Mouse (Mus musculus) gastrocnemius, postnatal 36 days (tissue): ENCODE measurements at regions not wholly inside any gene's neighbourhood (a gene's known extent, or its start where the extent isn't known, plus 50 kb on each side); places are given as distances from the start of the nearest gene placed in this dataset.

Source experiments
- DNase-seq, 2 experiments: peaks; one replicate each; pipeline ENCODE4 v3.0.0; 2022
- intact Hi-C: fragments of 180-260 bp; cut with DNase I; formaldehyde crosslinking; loops from one replicate; pipeline ENCODE4 v1.15.1; 2025

- intact Hi-C loops: no loop called here
- no peak for DNase-seq
Measured at GRCm38 (mm10) chr5:43417259-43417658, 98.1 kb upstream of the C1qtnf7 start.

- intact Hi-C loops: no loop called here
- peak in 1 of 2 experiments; percentile 62 for DNase-seq
Measured at GRCm38 (mm10) chr5:43422815-43423687, 92.3 kb upstream of the C1qtnf7 start.

GRCm38 (mm10) chr5:43424551-43425257, 90.6 kb upstream of the C1qtnf7 start:
- no peak for DNase-seq
- intact Hi-C loops: loop anchor here (2.0 kb wide), 1 partner anchor 210 kb away; no protein-coding TSS in a partner anchor

GRCm38 (mm10) chr5:43433337-43433736, 82.0 kb upstream of the C1qtnf7 start:
- DNase-seq: no peak
- intact Hi-C loops: no loop called here

GRCm38 (mm10) chr5:43439191-43439590, 76.1 kb upstream of the C1qtnf7 start:
- DNase-seq: no peak
- intact Hi-C loops: no loop called here

GRCm38 (mm10) chr5:43441306-43441705, 74.0 kb upstream of the C1qtnf7 start:
- intact Hi-C loops: no loop called here
- DNase-seq: peak; percentile 18

GRCm38 (mm10) chr5:43444582-43445214, 70.6 kb upstream of the C1qtnf7 start:
- DNase-seq: no peak
- intact Hi-C loops: no loop called here

- no peak for DNase-seq
- intact Hi-C loops: no loop called here
Measured at GRCm38 (mm10) chr5:43445620-43446019, 69.7 kb upstream of the C1qtnf7 start.

- no peak for DNase-seq
- intact Hi-C loops: no loop called here
Measured at GRCm38 (mm10) chr5:43446295-43446694, 69.0 kb upstream of the C1qtnf7 start.

GRCm38 (mm10) chr5:43456018-43456417, 59.3 kb upstream of the C1qtnf7 start:
- DNase-seq: no peak
- intact Hi-C loops: no loop called here

GRCm38 (mm10) chr5:43457725-43458124, 57.6 kb upstream of the C1qtnf7 start:
- DNase-seq: no peak
- intact Hi-C loops: no loop called here

GRCm38 (mm10) chr5:43461987-43462715, 53.2 kb upstream of the C1qtnf7 start:
- intact Hi-C loops: no loop called here
- DNase-seq: no peak
